Mouse (Mus musculus): ENCODE data around the gene Cpa1.

Cpa1 gene

DNA sequence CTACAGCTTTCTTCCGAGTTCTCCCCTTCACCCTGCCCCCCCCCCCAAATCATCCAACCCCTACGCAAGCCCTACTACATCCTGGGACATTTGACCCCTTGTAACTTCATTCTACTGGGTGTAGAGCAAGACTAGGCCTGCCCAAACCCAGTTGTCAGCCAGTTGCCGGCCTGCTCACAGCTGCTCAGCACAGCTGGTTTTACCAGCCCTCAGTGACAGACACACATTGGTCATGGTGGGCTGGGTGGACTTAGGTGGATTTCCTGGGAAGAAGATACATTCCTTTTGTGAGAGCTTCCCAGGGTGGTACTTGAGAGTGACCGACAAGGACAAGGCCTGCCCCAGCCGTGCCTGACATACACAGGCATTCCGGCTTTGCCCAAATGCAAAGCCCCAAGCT lies 18.0 kb upstream of the Cpa1 start:
- no peak for DNase-seq (ENCODE audit: low read depth, low spot score)

GRCm38 (mm10) chr6:30621986-30622389 lies 17.0 kb upstream of the Cpa1 start:
- DNase-seq (ENCODE audit: low read depth, low spot score), result no peak

- no peak for DNase-seq (ENCODE audit: low read depth, low spot score)
These were observed 14.3 kb upstream of the Cpa1 start for GRCm38 (mm10) chr6:30624763-30625162.

GRCm38 (mm10) chr6:30628152-30628551 lies 10.9 kb upstream of the Cpa1 start:
- no peak for DNase-seq (ENCODE audit: low read depth, low spot score)

- DNase-seq (ENCODE audit: low read depth, low spot score), result no peak
These were observed 9.0 kb upstream of the Cpa1 start for GRCm38 (mm10) chr6:30629989-30630388.

DNA sequence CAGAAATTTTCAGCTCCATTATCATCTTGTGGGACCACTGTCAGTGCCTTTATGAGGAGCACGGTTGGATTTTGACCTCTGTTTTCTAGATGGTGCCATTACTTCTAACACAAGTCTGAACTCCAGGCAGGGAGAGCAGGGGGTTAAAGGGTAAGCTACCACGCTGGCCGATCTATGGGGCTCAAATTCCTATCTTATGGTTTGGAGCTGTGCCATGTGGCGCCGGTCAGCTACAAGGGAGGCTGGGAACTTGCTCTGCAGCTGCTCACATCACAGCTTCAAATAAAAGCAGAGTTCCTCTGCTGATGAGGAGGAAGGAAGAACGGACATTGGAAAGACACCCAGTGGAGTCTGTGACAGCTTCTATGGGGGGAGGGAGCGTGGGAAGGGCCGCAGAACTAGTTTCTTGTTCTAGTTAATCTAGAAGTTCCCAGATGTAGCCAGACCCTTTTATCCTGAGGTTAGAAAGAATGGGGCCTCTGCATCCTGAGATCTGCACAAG lies 3.6 kb upstream of the Cpa1 start:
- DNase-seq (ENCODE audit: low read depth, low spot score), result no peak

- no peak for DNase-seq (ENCODE audit: low read depth, low spot score)
These were observed 2.7 kb upstream of the Cpa1 start for GRCm38 (mm10) chr6:30636186-30636842.

DNA sequence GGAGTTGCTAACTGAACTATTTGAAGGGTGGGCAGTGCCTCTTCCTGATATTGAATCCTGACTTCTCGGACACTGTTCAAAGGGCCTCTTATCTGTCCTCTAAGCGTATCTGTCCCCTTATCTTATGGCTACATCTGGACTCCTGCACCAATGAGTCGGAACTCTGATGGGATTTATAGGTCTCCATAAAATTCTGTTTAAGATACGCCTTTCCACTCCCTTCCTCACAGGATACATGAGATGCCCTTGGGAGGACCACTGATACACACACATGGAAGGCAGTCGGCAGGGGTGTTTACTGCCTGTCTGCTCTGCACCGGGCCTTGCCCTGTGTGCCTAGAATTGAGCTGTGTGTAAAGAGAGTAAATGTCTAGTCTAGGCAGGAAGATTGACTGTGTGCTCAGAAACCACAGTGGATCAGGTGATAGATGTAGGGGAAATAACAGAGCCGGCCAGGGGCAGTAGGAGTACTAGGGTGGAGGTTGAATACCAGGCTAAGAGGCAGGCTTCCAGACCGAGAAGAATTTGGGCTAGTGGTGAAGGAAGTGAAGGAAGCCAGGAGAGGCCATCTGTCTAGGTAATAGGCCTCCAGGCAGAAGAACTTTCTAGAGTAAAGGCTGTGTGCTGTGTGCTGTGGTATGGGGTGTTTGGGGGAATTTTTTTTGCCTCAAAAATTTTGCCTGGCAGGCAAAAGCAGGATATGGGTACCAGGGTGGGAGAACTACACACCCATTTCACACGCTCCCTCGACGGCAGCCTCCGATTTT lies 4.9 kb downstream of the Cpa1 start:
- DNase-seq (ENCODE audit: low read depth, low spot score), result no peak

- DNase-seq (ENCODE audit: low read depth, low spot score), result no peak
These were observed 5.4 kb downstream of the Cpa1 start for GRCm38 (mm10) chr6:30644462-30644861.

GRCm38 (mm10) chr6:30645379-30645778 lies 6.4 kb downstream of the Cpa1 start:
- DNase-seq (ENCODE audit: low read depth, low spot score), result no peak

DNA sequence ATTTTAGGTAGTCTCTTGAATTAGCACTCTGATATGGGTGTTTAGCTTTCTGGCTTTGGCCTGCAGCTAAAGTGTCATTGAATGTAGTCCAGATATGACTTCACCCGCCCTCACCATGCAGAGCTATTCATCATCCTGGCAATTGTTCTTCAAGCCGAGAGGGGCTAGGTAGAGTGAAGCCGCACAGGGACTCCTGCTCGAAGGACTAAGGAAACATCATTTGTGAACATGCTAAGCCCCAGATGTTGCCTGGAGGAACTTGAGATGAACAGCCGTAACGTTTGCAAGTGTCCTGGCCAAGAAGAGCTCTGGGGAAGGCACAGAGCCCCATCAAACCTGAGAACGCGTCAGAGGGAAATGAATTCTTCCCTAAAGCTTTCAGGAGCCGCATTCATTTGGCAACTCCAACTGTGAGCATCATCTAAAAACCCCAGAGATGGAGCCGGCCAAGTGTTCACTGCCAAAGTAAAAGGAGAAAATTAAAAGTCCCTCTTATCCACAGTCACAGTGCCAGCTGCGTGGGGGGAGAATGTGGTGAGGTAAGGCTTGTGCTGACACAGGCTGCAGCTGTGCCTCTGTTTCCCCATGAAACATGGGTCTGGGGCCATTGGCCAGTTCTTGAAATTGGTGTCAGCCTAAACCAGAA lies 10.8 kb downstream of the Cpa1 start:
- DNase-seq (ENCODE audit: low read depth, low spot score), result no peak

- DNase-seq (ENCODE audit: low read depth, low spot score), result no peak
These were observed 13.6 kb downstream of the Cpa1 start for GRCm38 (mm10) chr6:30652425-30653188.

- no peak for DNase-seq (ENCODE audit: low read depth, low spot score)
These were observed 14.5 kb downstream of the Cpa1 start for GRCm38 (mm10) chr6:30653518-30653917.

GRCm38 (mm10) chr6:30654402-30654859 lies 15.4 kb downstream of the Cpa1 start:
- DNase-seq (ENCODE audit: low read depth, low spot score), result no peak

- no peak for DNase-seq (ENCODE audit: low read depth, low spot score)
These were observed 15.9 kb downstream of the Cpa1 start for GRCm38 (mm10) chr6:30654932-30655331.

- no peak for DNase-seq (ENCODE audit: low read depth, low spot score)
These were observed 18.3 kb downstream of the Cpa1 start for GRCm38 (mm10) chr6:30657279-30657678.

- DNase-seq (ENCODE audit: low read depth, low spot score), result no peak
These were observed 19.6 kb downstream of the Cpa1 start for GRCm38 (mm10) chr6:30658619-30659018.

- DNase-seq (ENCODE audit: low read depth, low spot score), result no peak
These were observed 25.8 kb downstream of the Cpa1 start for GRCm38 (mm10) chr6:30664776-30665175.

- DNase-seq (ENCODE audit: low read depth, low spot score), result no peak
These were observed 26.3 kb downstream of the Cpa1 start for GRCm38 (mm10) chr6:30665296-30665695.

- no peak for DNase-seq (ENCODE audit: low read depth, low spot score)
These were observed 27.0 kb downstream of the Cpa1 start for GRCm38 (mm10) chr6:30666043-30666442.

DNA sequence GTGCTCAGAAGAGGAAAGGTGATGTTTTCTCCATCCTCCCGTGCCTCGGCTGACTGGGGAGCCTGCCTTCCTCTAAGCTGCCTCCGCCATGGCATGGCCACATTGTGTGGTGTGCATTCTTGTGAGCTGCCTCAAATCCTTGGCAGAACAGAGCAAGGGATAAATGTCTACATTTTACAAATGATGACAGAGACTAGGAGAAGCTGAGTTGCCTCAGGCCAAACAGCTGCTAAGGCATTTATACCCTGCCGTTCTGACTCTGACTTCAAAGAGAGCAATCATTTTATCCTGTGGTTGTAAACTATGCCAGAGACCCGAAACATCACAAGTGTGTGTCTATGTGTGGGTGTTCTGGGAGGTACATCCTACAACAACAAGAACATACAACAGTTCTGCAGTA lies 28.6 kb downstream of the Cpa1 start:
- DNase-seq (ENCODE audit: low read depth, low spot score), result no peak

DNA sequence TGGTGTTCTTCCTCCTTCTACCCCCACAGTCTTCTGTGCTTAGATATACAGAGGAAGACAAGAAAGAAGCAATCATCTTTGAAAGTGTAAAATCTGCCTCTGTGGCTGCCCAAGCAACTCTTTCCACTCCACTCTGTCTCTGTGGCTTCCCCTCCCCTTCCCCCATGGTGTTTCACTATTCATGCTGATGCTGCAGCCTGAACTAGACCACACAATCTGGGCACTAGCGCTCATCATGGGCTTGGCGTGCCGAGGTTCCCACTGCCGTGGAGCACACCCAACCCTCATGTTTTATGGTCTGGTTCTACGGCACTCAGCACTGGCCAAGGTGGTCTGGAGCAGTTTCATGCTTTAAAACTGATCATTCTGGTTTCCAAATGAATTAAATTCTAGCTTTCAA lies 32.7 kb downstream of the Cpa1 start:
- DNase-seq (ENCODE audit: low read depth, low spot score), result no peak
